Mouse (Mus musculus) cortical plate, adult 2 months (tissue): Measurements from ENCODE around the gene Ndufaf3.

Source experiments
- CTCF ChIP-seq: fragments of 200-500 bp; IDR thresholded peaks from 2 replicates; pipeline ENCODE4 v1.5.1; 2011; ENCODE audit warnings: mild to moderate bottlenecking, control low read depth, low read length; ENCODE audit not compliant: insufficient read depth; ENCODE audit errors: extremely low read depth
- POLR2A ChIP-seq: fragments of 200-500 bp; IDR thresholded peaks from 2 replicates; pipeline ENCODE4 v1.6.1; 2011; ENCODE audit warnings: mild to moderate bottlenecking, low read length, control low read depth; ENCODE audit not compliant: insufficient read depth; ENCODE audit errors: extremely low read depth

- TF ChIP-seq POLR2A (no peak), CTCF (no peak)
These were observed 34.8 kb upstream of the Ndufaf3 start for GRCm38 (mm10) chr9:108601986-108602385.
